Mouse (Mus musculus) ES-E14 (cell line): ENCODE results near the gene Dlx5.

Experiments
- CHD2 ChIP-seq: IDR thresholded peaks from 2 replicates; pipeline ENCODE4 v1.6.1; 2014; ENCODE audit warnings: mild to moderate bottlenecking, low read depth, low read length, inconsistent platforms
- HCFC1 ChIP-seq: IDR thresholded peaks from 2 replicates; pipeline ENCODE4 v1.6.1; 2012; ENCODE audit warnings: low read length, inconsistent platforms, borderline replicate concordance; ENCODE audit not compliant: insufficient read depth
- MAFK ChIP-seq: IDR thresholded peaks from 2 replicates; pipeline ENCODE4 v1.6.1; 2014; ENCODE audit warnings: mild to moderate bottlenecking, low read depth, low read length, inconsistent platforms; ENCODE audit not compliant: insufficient read depth
- ZC3H11A ChIP-seq: IDR thresholded peaks from 2 replicates; pipeline ENCODE4 v1.6.1; 2012; ENCODE audit warnings: low read depth, mild to moderate bottlenecking, inconsistent platforms, low read length, borderline replicate concordance
- ZNF384 ChIP-seq: IDR thresholded peaks from 2 replicates; pipeline ENCODE4 v1.6.1; 2012; ENCODE audit warnings: low read depth, low read length, inconsistent platforms

DNA sequence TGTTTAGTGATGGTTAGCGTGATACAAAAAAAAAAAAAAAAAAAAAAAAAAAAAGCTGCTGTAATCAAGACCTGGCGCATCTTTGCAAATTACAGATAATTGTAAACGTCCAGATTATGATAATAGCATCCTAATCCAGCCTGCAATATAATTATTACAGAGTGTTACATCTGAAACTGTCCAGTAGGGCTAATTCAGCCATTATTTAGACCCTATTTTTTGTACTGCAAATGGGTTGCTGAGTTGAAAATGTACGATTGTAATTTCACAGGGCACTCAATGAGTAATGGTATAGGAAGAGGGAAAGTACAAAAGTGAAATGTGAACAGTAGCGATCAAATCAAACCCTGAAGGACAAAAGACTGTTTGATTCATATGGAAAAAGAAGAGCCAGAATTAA is 10.2 kb downstream of the Dlx5 start:
- TF ChIP-seq CHD2 (no peak), ZNF384 (no peak), MAFK (no peak), ZC3H11A (no peak), HCFC1 (no peak)
